Mouse (Mus musculus): ENCODE measurements around the gene Rnf144a. TPM values are rescaled to one million over a fixed set of nuclear protein-coding genes. Genes with fewer than 3 reads are reported as not detected.

Rnf144a gene
- polyA plus RNA-seq (2012; rRNA removed): 76.2 and 128 TPM in 2 replicates

GRCm38 (mm10) chr12:26415104-26415771 lies at the start of gene Rnf144a:
Rnf144a (minus strand) TSS chr12:26415254.
- WGBS: 1% methylated on average over 43 of the region's 45 CpGs
- Histone ChIP-seq H3K4me1 (ENCODE audit: control insufficient read depth, insufficient read depth, low read length) (peaks cover 5% of the 10 kb centered on the region; the same call in 1 of the 2 replicates), H3K4me3 (replicated peaks; ENCODE audit: extremely low read depth, low read depth, low read length) (peak within 1 kb of the TSS; percentile 80)
- DNase-seq: peak; percentile 92
- TF ChIP-seq CTCF (IDR thresholded peaks at IDR 0.05; ENCODE audit: insufficient read depth, low read length) (peak; percentile 70), POLR2A (IDR thresholded peaks at IDR 0.05; ENCODE audit: borderline replicate concordance, extremely low read depth, low read depth, low read length) (no peak)

GRCm38 (mm10) chr12:26460091-26460490 lies 45.0 kb upstream of the Rnf144a start:
- H3K4me1 ChIP-seq (ENCODE audit: control insufficient read depth, insufficient read depth, low read length): peaks cover 10% of the 10 kb centered on the region
- WGBS: 6% methylated on average over 2 of the region's 2 CpGs
- no peak overlapping the region for H3K4me3 ChIP-seq (replicated peaks; ENCODE audit: extremely low read depth, low read depth, low read length)
- no peak for DNase-seq
- TF ChIP-seq CTCF (IDR thresholded peaks at IDR 0.05; ENCODE audit: insufficient read depth, low read length) (no peak), POLR2A (IDR thresholded peaks at IDR 0.05; ENCODE audit: borderline replicate concordance, extremely low read depth, low read depth, low read length) (no peak)

- H3K4me1 ChIP-seq (ENCODE audit: control insufficient read depth, insufficient read depth, low read length): peaks cover 10% of the 10 kb centered on the region
- peak within 1 kb of the TSS; percentile 29 for H3K4me3 ChIP-seq (replicated peaks; ENCODE audit: extremely low read depth, low read depth, low read length)
- no peak for TF ChIP-seq POLR2A (IDR thresholded peaks at IDR 0.05; ENCODE audit: borderline replicate concordance, extremely low read depth, low read depth, low read length)
- TF ChIP-seq CTCF (IDR thresholded peaks at IDR 0.05; ENCODE audit: insufficient read depth, low read length): no peak
- WGBS: 14% methylated on average over 13 of the region's 13 CpGs
- peak; percentile 58 for DNase-seq
These were observed 41.1 kb upstream of the Rnf144a start, which contains the start of gene Rsad2 for GRCm38 (mm10) chr12:26456028-26456698. Rsad2 (minus strand) TSS chr12:26456452.

- TF ChIP-seq CTCF (IDR thresholded peaks at IDR 0.05; ENCODE audit: insufficient read depth, low read length): no peak
- no peak for TF ChIP-seq POLR2A (IDR thresholded peaks at IDR 0.05; ENCODE audit: borderline replicate concordance, extremely low read depth, low read depth, low read length)
- WGBS: 59% methylated on average over 5 of the region's 5 CpGs
- DNase-seq: no peak
- Histone ChIP-seq H3K4me1 (ENCODE audit: control insufficient read depth, insufficient read depth, low read length) (peaks cover 7% of the 10 kb centered on the region), H3K4me3 (replicated peaks; ENCODE audit: extremely low read depth, low read depth, low read length) (no peak overlapping the region)
These were observed 39.6 kb upstream of the Rnf144a start for GRCm38 (mm10) chr12:26454682-26455081.

- TF ChIP-seq CTCF (IDR thresholded peaks at IDR 0.05; ENCODE audit: insufficient read depth, low read length): no peak
- TF ChIP-seq POLR2A (IDR thresholded peaks at IDR 0.05; ENCODE audit: borderline replicate concordance, extremely low read depth, low read depth, low read length): no peak
- DNase-seq: no peak
- peaks cover 5% of the 10 kb centered on the region for H3K4me1 ChIP-seq (ENCODE audit: control insufficient read depth, insufficient read depth, low read length)
- 45% methylated on average over 4 of the region's 4 CpGs for WGBS
- no peak overlapping the region for H3K4me3 ChIP-seq (replicated peaks; ENCODE audit: extremely low read depth, low read depth, low read length)
These were observed 37.9 kb upstream of the Rnf144a start for GRCm38 (mm10) chr12:26452951-26453350.

GRCm38 (mm10) chr12:26451150-26451549 lies 36.1 kb upstream of the Rnf144a start:
- no peak overlapping the region for H3K4me3 ChIP-seq (replicated peaks; ENCODE audit: extremely low read depth, low read depth, low read length)
- TF ChIP-seq CTCF (IDR thresholded peaks at IDR 0.05; ENCODE audit: insufficient read depth, low read length): no peak
- no peak for TF ChIP-seq POLR2A (IDR thresholded peaks at IDR 0.05; ENCODE audit: borderline replicate concordance, extremely low read depth, low read depth, low read length)
- 19% methylated on average over 1 of the region's 1 CpGs for WGBS
- DNase-seq: no peak
- peaks cover 4% of the 10 kb centered on the region for H3K4me1 ChIP-seq (ENCODE audit: control insufficient read depth, insufficient read depth, low read length)

- TF ChIP-seq CTCF (IDR thresholded peaks at IDR 0.05; ENCODE audit: insufficient read depth, low read length) (no peak), POLR2A (IDR thresholded peaks at IDR 0.05; ENCODE audit: borderline replicate concordance, extremely low read depth, low read depth, low read length) (no peak)
- Histone ChIP-seq H3K4me1 (ENCODE audit: control insufficient read depth, insufficient read depth, low read length) (no peaks in the 10 kb centered on the region), H3K4me3 (replicated peaks; ENCODE audit: extremely low read depth, low read depth, low read length) (no peak overlapping the region)
- 93% methylated on average over 2 of the region's 2 CpGs for WGBS
- DNase-seq: no peak
These were observed 34.4 kb upstream of the Rnf144a start for GRCm38 (mm10) chr12:26449483-26449882.

GRCm38 (mm10) chr12:26446377-26447045 lies 31.5 kb upstream of the Rnf144a start:
- Histone ChIP-seq H3K4me1 (ENCODE audit: control insufficient read depth, insufficient read depth, low read length) (no peaks in the 10 kb centered on the region), H3K4me3 (replicated peaks; ENCODE audit: extremely low read depth, low read depth, low read length) (no peak overlapping the region)
- TF ChIP-seq CTCF (IDR thresholded peaks at IDR 0.05; ENCODE audit: insufficient read depth, low read length) (no peak), POLR2A (IDR thresholded peaks at IDR 0.05; ENCODE audit: borderline replicate concordance, extremely low read depth, low read depth, low read length) (no peak)
- 64% methylated on average over 4 of the region's 4 CpGs for WGBS
- DNase-seq: no peak

GRCm38 (mm10) chr12:26444511-26444910 lies 29.5 kb upstream of the Rnf144a start:
- Histone ChIP-seq H3K4me3 (replicated peaks; ENCODE audit: extremely low read depth, low read depth, low read length) (no peak overlapping the region), H3K4me1 (ENCODE audit: control insufficient read depth, insufficient read depth, low read length) (no peaks in the 10 kb centered on the region)
- no peak for TF ChIP-seq CTCF (IDR thresholded peaks at IDR 0.05; ENCODE audit: insufficient read depth, low read length)
- no peak for TF ChIP-seq POLR2A (IDR thresholded peaks at IDR 0.05; ENCODE audit: borderline replicate concordance, extremely low read depth, low read depth, low read length)
- DNase-seq: no peak
- WGBS: 74% methylated on average over 2 of the region's 2 CpGs

Measured in lung, adult 2 months (tissue).